Mouse (Mus musculus) forebrain, embryonic 14.5 days (tissue): ENCODE measurements around the gene Gsg1l. TPM values are rescaled to one million over a fixed set of nuclear protein-coding genes. Genes with fewer than 3 reads are reported as not detected.

Experiments
- ATAC-seq: fragments of 200-750 bp; cut with Nextera tagmentation; 2 replicates; pipeline ENCODE4 v1.8.0; 2017; ENCODE audit warnings: mild to moderate bottlenecking, moderate library complexity
- DNase-seq: peaks from one replicate; pipeline ENCODE4 v3.0.0-alpha.2; 2015; ENCODE audit warnings: low spot score
- H3K27ac ChIP-seq: fragments of 300-500 bp; sonication (generic); 2 replicates; pipeline ENCODE4 v1.5.1; 2014; ENCODE audit warnings: low read depth, mild to moderate bottlenecking, control low read depth, low read length, moderate library complexity
- H3K27me3 ChIP-seq: fragments of 300-500 bp; sonication (generic); replicated peaks from 2 replicates; pipeline ENCODE4 v1.6.1; 2014; ENCODE audit warnings: low read length, control low read depth, mixed read lengths; ENCODE audit not compliant: control insufficient read depth, insufficient read depth
- H3K36me3 ChIP-seq: fragments of 300-500 bp; sonication (generic); 2 replicates; pipeline ENCODE4 v1.6.1; 2014; ENCODE audit warnings: low read length, control low read depth; ENCODE audit not compliant: control insufficient read depth, insufficient read depth
- H3K4me1 ChIP-seq: fragments of 300-500 bp; sonication (generic); 2 replicates; pipeline ENCODE4 v1.6.1; 2014; ENCODE audit warnings: antibody characterized with exemption, low read length, control low read depth; ENCODE audit not compliant: control insufficient read depth, insufficient read depth
- H3K4me2 ChIP-seq: fragments of 300-500 bp; sonication (generic); 2 replicates; pipeline ENCODE4 v1.6.1; 2014; ENCODE audit warnings: mild to moderate bottlenecking, control low read depth, low read length
- H3K4me3 ChIP-seq: fragments of 300-500 bp; sonication (generic); 2 replicates; pipeline ENCODE4 v1.5.1; 2014; ENCODE audit warnings: low read depth, low read length, control low read depth
- H3K9ac ChIP-seq: fragments of 300-500 bp; sonication (generic); 2 replicates; pipeline ENCODE4 v1.6.1; 2014; ENCODE audit warnings: mild to moderate bottlenecking, low read length, control low read depth, moderate library complexity
- H3K9me3 ChIP-seq: fragments of 300-500 bp; sonication (generic); replicated peaks from 2 replicates; pipeline ENCODE4 v1.6.1; 2016; ENCODE audit warnings: low read length, control low read depth, mixed read lengths; ENCODE audit not compliant: control insufficient read depth
- WGBS: fragments of 180-500 bp; shearing (Covaris S2); extraction: QIAGEN DNeasy Blood & Tissue Kit; methylation state at CpG from one replicate; pipeline ENCODE4 v1.1.7; 2014; 5-methylcytosine and 5-hydroxymethylcytosine counted together
- polyA plus RNA-seq: library from polyadenylated mRNA; unstranded; fragments of >200 nt; fragmentation: Nextera tagmentation; extraction: Ambion mirVana; gene quantifications from 2 replicates; pipeline ENCODE4 v1.2.1, GENCODE M21; 2014

The Gsg1l gene
- polyA plus RNA-seq, 1 experiment from 2014 or later, result 5.0 TPM

GRCm38 (mm10) chr7:125872202-125872580, 210.0 kb downstream of the Gsg1l start:
- no peak overlapping the region for H3K9ac ChIP-seq
- peak overlapping the region; percentile 65; the same call in 1 of the 2 replicates for H3K27ac ChIP-seq
- no peak overlapping the region for H3K4me3 ChIP-seq
- no peak overlapping the region for H3K4me2 ChIP-seq
- no peaks in the 10 kb centered on the region for H3K36me3 ChIP-seq
- no peaks in the 10 kb centered on the region for H3K9me3 ChIP-seq
- peaks cover 12% of the 10 kb centered on the region for H3K4me1 ChIP-seq
- no peaks in the 10 kb centered on the region for H3K27me3 ChIP-seq
- 42% methylated on average over 6 of the region's 6 CpGs for WGBS
- ATAC-seq, result no peak
- no peak for DNase-seq

GRCm38 (mm10) chr7:125871404-125872201, 210.6 kb downstream of the Gsg1l start:
- Histone ChIP-seq H3K4me2 (no peak overlapping the region), H3K9ac (0 out of 2 replicates have a peak overlapping the region, but pooled peaks have one; percentile 13)

GRCm38 (mm10) chr7:125868570-125868969, 213.6 kb downstream of the Gsg1l start:
- WGBS, result 80% methylated on average over 3 of the region's 3 CpGs
- DNase-seq (no peak), ATAC-seq (no peak)
- H3K9me3 ChIP-seq, result no peaks in the 10 kb centered on the region
- H3K4me2 ChIP-seq, result no peak overlapping the region
- H3K4me1 ChIP-seq, result peaks cover 12% of the 10 kb centered on the region
- no peak overlapping the region for H3K4me3 ChIP-seq
- no peak overlapping the region for H3K9ac ChIP-seq
- H3K27me3 ChIP-seq, result no peaks in the 10 kb centered on the region
- 0 out of 2 replicates have a peak, but pooled peaks cover 15% of the 10 kb centered on the region for H3K36me3 ChIP-seq
- no peak overlapping the region for H3K27ac ChIP-seq

More at GRCm38 (mm10) chr7:125871404-125872201, 210.6 kb downstream of the Gsg1l start:
- H3K9me3 ChIP-seq, result no peaks in the 10 kb centered on the region
- peak; percentile 90 for ATAC-seq
- peak; percentile 78 for DNase-seq
- WGBS, result 12% methylated on average over 12 of the region's 12 CpGs
- peak overlapping the region; percentile 65 for H3K27ac ChIP-seq
- no peak overlapping the region for H3K4me3 ChIP-seq
- no peaks in the 10 kb centered on the region for H3K36me3 ChIP-seq
- no peaks in the 10 kb centered on the region for H3K27me3 ChIP-seq
- H3K4me1 ChIP-seq, result peaks cover 12% of the 10 kb centered on the region

GRCm38 (mm10) chr7:125865234-125865633, 217.0 kb downstream of the Gsg1l start:
- DNase-seq, result no peak
- no peak for ATAC-seq

GRCm38 (mm10) chr7:125864026-125864425, 218.2 kb downstream of the Gsg1l start:
- ATAC-seq, result no peak
- H3K27ac ChIP-seq, result no peak overlapping the region

More at GRCm38 (mm10) chr7:125865234-125865633, 217.0 kb downstream of the Gsg1l start:
- H3K4me1 ChIP-seq, result no peaks in the 10 kb centered on the region
- H3K27me3 ChIP-seq, result no peaks in the 10 kb centered on the region
- no peak overlapping the region for H3K27ac ChIP-seq
- 0 out of 2 replicates have a peak, but pooled peaks cover 18% of the 10 kb centered on the region for H3K36me3 ChIP-seq
- no peaks in the 10 kb centered on the region for H3K9me3 ChIP-seq
- H3K4me3 ChIP-seq, result no peak overlapping the region
- 77% methylated on average over 11 of the region's 11 CpGs for WGBS
- no peak overlapping the region for H3K9ac ChIP-seq
- no peak overlapping the region for H3K4me2 ChIP-seq

GRCm38 (mm10) chr7:125860421-125860820, 221.8 kb downstream of the Gsg1l start:
- H3K4me1 ChIP-seq, result no peaks in the 10 kb centered on the region
- no peak overlapping the region for H3K4me2 ChIP-seq
- no peak overlapping the region for H3K27ac ChIP-seq
- no peak overlapping the region for H3K9ac ChIP-seq
- no peaks in the 10 kb centered on the region for H3K27me3 ChIP-seq
- no peaks in the 10 kb centered on the region for H3K9me3 ChIP-seq
- 91% methylated on average over 9 of the region's 9 CpGs for WGBS
- no peak for DNase-seq
- 0 out of 2 replicates have a peak, but pooled peaks cover 11% of the 10 kb centered on the region for H3K36me3 ChIP-seq
- H3K4me3 ChIP-seq, result no peak overlapping the region
- ATAC-seq, result no peak

More at GRCm38 (mm10) chr7:125864026-125864425, 218.2 kb downstream of the Gsg1l start:
- Histone ChIP-seq H3K4me3 (no peak overlapping the region), H3K4me1 (no peaks in the 10 kb centered on the region), H3K9me3 (no peaks in the 10 kb centered on the region), H3K27me3 (no peaks in the 10 kb centered on the region), H3K4me2 (no peak overlapping the region), H3K36me3 (0 out of 2 replicates have a peak, but pooled peaks cover 18% of the 10 kb centered on the region), H3K9ac (no peak overlapping the region)
- no peak for DNase-seq
- 93% methylated on average over 1 of the region's 1 CpGs for WGBS

- WGBS, result 86% methylated on average over 3 of the region's 3 CpGs
- no peak for ATAC-seq
- H3K27me3 ChIP-seq, result no peaks in the 10 kb centered on the region
- H3K9ac ChIP-seq, result no peak overlapping the region
- no peak overlapping the region for H3K4me2 ChIP-seq
- no peak for DNase-seq
- H3K27ac ChIP-seq, result no peak overlapping the region
- no peaks in the 10 kb centered on the region for H3K4me1 ChIP-seq
- no peak overlapping the region for H3K4me3 ChIP-seq
- H3K9me3 ChIP-seq, result no peaks in the 10 kb centered on the region
- 0 out of 2 replicates have a peak, but pooled peaks cover 5% of the 10 kb centered on the region for H3K36me3 ChIP-seq
Observed at GRCm38 (mm10) chr7:125859564-125859963, 222.6 kb downstream of the Gsg1l start.

GRCm38 (mm10) chr7:125847528-125847866, 234.7 kb downstream of the Gsg1l start:
- no peak overlapping the region for H3K4me3 ChIP-seq
- H3K27ac ChIP-seq, result peak overlapping the region; percentile 27; the same call in 1 of the 2 replicates
- H3K9ac ChIP-seq, result no peak overlapping the region
- 96% methylated on average over 2 of the region's 2 CpGs for WGBS
- H3K9me3 ChIP-seq, result no peaks in the 10 kb centered on the region
- no peak; the same call in 1 of the 2 replicates for ATAC-seq
- H3K4me2 ChIP-seq, result no peak overlapping the region
- DNase-seq, result no peak
- no peaks in the 10 kb centered on the region for H3K27me3 ChIP-seq
- peaks cover 5% of the 10 kb centered on the region; the same call in 1 of the 2 replicates for H3K36me3 ChIP-seq
- H3K4me1 ChIP-seq, result 0 out of 2 replicates have a peak, but pooled peaks cover 2% of the 10 kb centered on the region
